Comparison of ENCODE assay signal across 14 mouse cellular contexts in genomic region chr16:72381819-72382218, GRCm38 (mm10).
"Had no signal": no experiment of that assay in that cellular context is flagged by ENCODE, and none has a peak within 500 bp of the region (broad histone marks: within the 10 kb centered on the region; RNA-seq: fewer than 3 reads in every experiment).

No protein-coding gene starts in this region.

- H3K4me2 ChIP-seq: limb, embryonic 12.5 days; midbrain, embryonic 13.5 days; neural tube, embryonic 15.5 days had no signal

- H3K27ac ChIP-seq: kidney, postnatal 0 days; limb, embryonic 12.5 days; liver, embryonic 14.5 days; midbrain, embryonic 13.5 days; neural tube, embryonic 15.5 days had no signal

- H3K4me3 ChIP-seq: limb, embryonic 12.5 days; midbrain, embryonic 13.5 days; myocyte; neural tube, embryonic 15.5 days had no signal

- H3K4me1 ChIP-seq: limb, embryonic 12.5 days; midbrain, embryonic 13.5 days; neural tube, embryonic 15.5 days had no signal

- H3K9me3 ChIP-seq: limb, embryonic 12.5 days; midbrain, embryonic 13.5 days; neural tube, embryonic 15.5 days had no signal

- H3K27me3 ChIP-seq: limb, embryonic 12.5 days; midbrain, embryonic 13.5 days; neural tube, embryonic 15.5 days had no signal

- ATAC-seq: midbrain, embryonic 13.5 days had no signal

- DNase-seq: kidney, adult 9 months; kidney, postnatal 36 days; layer of hippocampus, adult 9-11 months; layer of hippocampus, postnatal 36 days; liver; lung, adult 18-20 months; right cerebral cortex, adult 18-20 months; thymus, postnatal 36 days had no signal

- H3K36me3 ChIP-seq: limb, embryonic 12.5 days; midbrain, embryonic 13.5 days; neural tube, embryonic 15.5 days had no signal

- H3K9ac ChIP-seq: limb, embryonic 12.5 days; liver, embryonic 14.5 days; midbrain, embryonic 13.5 days; neural tube, embryonic 15.5 days had no signal
